Mouse (Mus musculus) midbrain, embryonic 16.5 days (tissue): ENCODE results near the gene Krtap6-2. TPM values are rescaled to one million over a fixed set of nuclear protein-coding genes. Genes with fewer than 3 reads are reported as not detected.

Experiments
- ATAC-seq: fragments of 200-750 bp; cut with Nextera tagmentation; 2 replicates; pipeline ENCODE4 v1.8.0; 2017; ENCODE audit warnings: moderate TSS enrichment
- H3K27ac ChIP-seq: fragments of 300-500 bp; sonication (generic); 2 replicates; pipeline ENCODE4 v1.5.1; 2014; ENCODE audit warnings: mild to moderate bottlenecking, low read length, mixed read lengths
- H3K27me3 ChIP-seq: fragments of 300-500 bp; sonication (generic); 2 replicates; pipeline ENCODE4 v1.6.1; 2014; ENCODE audit warnings: low read depth, low read length, mixed read lengths; ENCODE audit not compliant: control insufficient read depth, insufficient read depth
- H3K36me3 ChIP-seq: fragments of 300-500 bp; sonication (generic); 2 replicates; pipeline ENCODE4 v1.6.1; 2014; ENCODE audit warnings: mild to moderate bottlenecking, low read length, moderate library complexity, mixed read lengths; ENCODE audit not compliant: control insufficient read depth, insufficient read depth
- H3K4me1 ChIP-seq: fragments of 300-500 bp; sonication (generic); 2 replicates; pipeline ENCODE4 v1.6.1; 2014; ENCODE audit warnings: mild to moderate bottlenecking, low read length, mixed read lengths; ENCODE audit not compliant: control insufficient read depth, insufficient read depth
- H3K4me2 ChIP-seq: fragments of 300-500 bp; sonication (generic); 2 replicates; pipeline ENCODE4 v1.6.1; 2014; ENCODE audit warnings: mild to moderate bottlenecking, low read length, mixed read lengths
- H3K4me3 ChIP-seq: fragments of 300-500 bp; sonication (generic); 2 replicates; pipeline ENCODE4 v1.5.1; 2014; ENCODE audit warnings: low read depth, mild to moderate bottlenecking, low read length, moderate library complexity, mixed read lengths
- H3K9ac ChIP-seq: fragments of 300-500 bp; sonication (generic); 2 replicates; pipeline ENCODE4 v1.6.1; 2014; ENCODE audit warnings: low read depth, low read length, mixed read lengths
- H3K9me3 ChIP-seq: fragments of 300-500 bp; sonication (generic); replicated peaks from 2 replicates; pipeline ENCODE4 v1.6.1; 2014; ENCODE audit warnings: mild to moderate bottlenecking, low read length, mixed read lengths; ENCODE audit not compliant: control insufficient read depth, poor library complexity, severe bottlenecking
- WGBS: fragments of 180-500 bp; shearing (Covaris S2); extraction: QIAGEN DNeasy Blood & Tissue Kit; methylation state at CpG from one replicate; pipeline ENCODE4 v1.1.7; 2014; 5-methylcytosine and 5-hydroxymethylcytosine counted together
- polyA plus RNA-seq: library from polyadenylated mRNA; unstranded; fragments of >200 nt; fragmentation: Nextera tagmentation; extraction: Ambion mirVana; gene quantifications from 2 replicates; pipeline ENCODE4 v1.2.1, GENCODE M21; 2015

Gene Krtap6-2
- not detected in 2 replicates for polyA plus RNA-seq

DNA sequence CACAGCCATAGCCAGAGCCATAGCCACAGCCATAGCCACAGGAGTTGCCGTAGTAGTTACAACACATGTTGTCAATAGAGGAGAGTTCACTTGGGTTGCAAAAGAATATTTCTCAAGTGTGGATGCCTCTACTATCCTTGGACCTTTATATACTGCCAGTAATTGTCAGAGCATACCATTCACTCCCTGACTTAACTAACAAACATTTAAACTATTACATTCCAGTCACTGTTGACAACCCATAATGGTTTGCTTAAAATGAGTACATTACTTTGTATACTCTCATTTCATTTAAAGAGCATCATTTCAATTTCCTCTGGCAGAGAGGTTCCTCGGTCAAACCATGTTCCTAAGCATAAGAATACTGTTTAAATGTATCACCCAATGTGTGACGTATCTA, at the start of gene Krtap6-2:
Krtap6-2 (minus strand) TSS at position 101 of the 400 bp plus-strand sequence.
- no peak within 1 kb of the TSS for H3K4me2 ChIP-seq
- H3K36me3 ChIP-seq: no peaks in the 10 kb centered on the region
- no peak within 1 kb of the TSS for H3K27ac ChIP-seq
- H3K9ac ChIP-seq: no peak within 1 kb of the TSS
- no peak for ATAC-seq
- H3K4me3 ChIP-seq: no peak within 1 kb of the TSS
- 93% methylated on average over 3 of the region's 3 CpGs for WGBS
- no peaks in the 10 kb centered on the region for H3K27me3 ChIP-seq
- H3K9me3 ChIP-seq: no peaks in the 10 kb centered on the region
- no peaks in the 10 kb centered on the region for H3K4me1 ChIP-seq

- Histone ChIP-seq H3K9me3 (no peaks in the 10 kb centered on the region), H3K27ac (no peak overlapping the region), H3K9ac (no peak overlapping the region), H3K36me3 (no peaks in the 10 kb centered on the region), H3K4me3 (no peak overlapping the region), H3K4me2 (no peak overlapping the region), H3K4me1 (no peaks in the 10 kb centered on the region), H3K27me3 (no peaks in the 10 kb centered on the region)
- no peak for ATAC-seq
- 74% methylated on average over 5 of the region's 5 CpGs for WGBS
Observed at GRCm38 (mm10) chr16:89461189-89461588, 41.3 kb upstream of the Krtap6-2 start.

GRCm38 (mm10) chr16:89429586-89429985, 9.7 kb upstream of the Krtap6-2 start:
- 85% methylated on average over 2 of the region's 2 CpGs for WGBS
- Histone ChIP-seq H3K9me3 (no peaks in the 10 kb centered on the region), H3K4me3 (no peak overlapping the region), H3K36me3 (no peaks in the 10 kb centered on the region), H3K4me1 (no peaks in the 10 kb centered on the region), H3K4me2 (no peak overlapping the region), H3K9ac (no peak overlapping the region), H3K27me3 (no peaks in the 10 kb centered on the region), H3K27ac (no peak overlapping the region)
- no peak for ATAC-seq

DNA sequence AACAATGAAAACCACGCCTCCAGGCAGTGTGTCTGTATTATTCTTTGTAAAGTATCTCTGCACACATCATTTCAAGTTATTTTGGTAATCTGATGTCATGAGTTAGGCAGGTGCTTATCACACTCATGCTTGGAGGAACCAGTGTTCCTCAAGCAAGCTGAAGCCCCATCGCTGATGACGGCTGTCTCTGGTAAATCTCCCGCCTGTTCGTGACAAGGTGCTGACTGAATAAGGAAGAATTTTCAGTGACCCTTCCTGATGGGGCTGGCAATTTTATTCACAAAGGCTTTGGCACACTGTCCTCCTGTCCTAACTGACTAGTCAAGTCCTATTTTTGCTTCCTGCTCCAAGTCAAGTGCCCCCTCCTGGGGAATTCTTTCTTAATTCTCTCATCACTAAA, 5.4 kb upstream of the Krtap6-2 start:
- Histone ChIP-seq H3K9me3 (no peaks in the 10 kb centered on the region), H3K4me3 (no peak overlapping the region), H3K27me3 (no peaks in the 10 kb centered on the region), H3K4me1 (no peaks in the 10 kb centered on the region), H3K27ac (no peak overlapping the region), H3K9ac (no peak overlapping the region), H3K36me3 (no peaks in the 10 kb centered on the region), H3K4me2 (no peak overlapping the region)
- 91% methylated on average over 5 of the region's 5 CpGs for WGBS
- no peak for ATAC-seq

DNA sequence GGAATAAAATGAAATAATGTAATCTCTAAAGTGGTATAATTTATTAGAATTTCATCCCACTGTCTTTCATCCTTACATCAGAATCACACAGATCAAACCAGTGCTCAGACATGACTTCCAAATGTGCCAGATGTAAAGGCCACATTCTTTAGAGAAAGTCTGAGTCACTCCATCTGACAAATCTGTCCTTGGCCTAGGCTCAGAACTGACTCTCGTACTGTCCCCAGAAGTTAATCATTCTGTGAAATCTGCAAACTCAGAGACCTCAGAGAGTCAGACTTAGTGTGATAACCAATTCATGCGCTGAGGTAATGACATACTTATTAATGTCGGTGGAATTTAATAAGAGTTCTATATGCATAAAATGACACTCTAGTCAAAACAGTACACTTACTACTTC, 3.6 kb downstream of the Krtap6-2 start:
- ATAC-seq: no peak
- Histone ChIP-seq H3K36me3 (no peaks in the 10 kb centered on the region), H3K4me2 (no peak overlapping the region), H3K4me1 (no peaks in the 10 kb centered on the region), H3K27me3 (no peaks in the 10 kb centered on the region), H3K4me3 (no peak overlapping the region), H3K9ac (no peak overlapping the region), H3K27ac (no peak overlapping the region), H3K9me3 (no peaks in the 10 kb centered on the region)
- 89% methylated on average over 3 of the region's 3 CpGs for WGBS

- no peaks in the 10 kb centered on the region for H3K9me3 ChIP-seq
- no peaks in the 10 kb centered on the region for H3K4me1 ChIP-seq
- no peak overlapping the region for H3K4me2 ChIP-seq
- no peak overlapping the region for H3K9ac ChIP-seq
- 19% methylated on average over 5 of the region's 5 CpGs for WGBS
- H3K4me3 ChIP-seq: no peak overlapping the region
- H3K36me3 ChIP-seq: no peaks in the 10 kb centered on the region
- peak; percentile 8; the same call in 1 of the 2 replicates for ATAC-seq
- no peaks in the 10 kb centered on the region; the same call in 1 of the 2 replicates for H3K27me3 ChIP-seq
- no peak overlapping the region for H3K27ac ChIP-seq
Observed at GRCm38 (mm10) chr16:89410345-89411068, 9.4 kb downstream of the Krtap6-2 start.

DNA sequence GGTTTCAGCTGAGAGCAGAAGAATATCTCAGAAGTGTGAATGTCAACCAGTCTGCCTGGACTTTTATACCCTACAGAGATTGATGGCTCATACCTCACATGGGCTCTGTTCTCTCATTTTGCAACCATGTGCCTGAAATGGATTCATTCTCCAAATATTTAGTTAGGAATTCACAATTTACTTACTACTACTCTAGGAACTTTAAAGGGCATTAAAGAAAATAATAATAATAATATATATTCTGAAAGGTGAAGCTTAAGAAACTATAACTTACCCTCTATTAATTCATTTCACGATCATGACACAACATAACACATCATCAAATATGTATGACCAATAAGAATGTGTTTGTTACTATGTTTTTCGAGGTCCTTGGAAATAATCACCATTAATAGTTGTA, 16.1 kb downstream of the Krtap6-2 start, which contains the start of gene Krtap21-1:
Krtap21-1 (minus strand) TSS at position 101 of the 400 bp plus-strand sequence.
- Histone ChIP-seq H3K4me1 (no peaks in the 10 kb centered on the region), H3K9me3 (no peaks in the 10 kb centered on the region), H3K36me3 (no peaks in the 10 kb centered on the region), H3K27ac (no peak within 1 kb of the TSS), H3K27me3 (no peaks in the 10 kb centered on the region; the same call in 1 of the 2 replicates), H3K4me2 (no peak within 1 kb of the TSS), H3K9ac (no peak within 1 kb of the TSS), H3K4me3 (no peak within 1 kb of the TSS)
- no peak for ATAC-seq
- WGBS: 87% methylated on average over 2 of the region's 2 CpGs

- Histone ChIP-seq H3K9me3 (no peaks in the 10 kb centered on the region; the same call in 1 of the 2 replicates), H3K27ac (no peak overlapping the region), H3K4me3 (no peak overlapping the region), H3K9ac (no peak overlapping the region), H3K36me3 (no peaks in the 10 kb centered on the region), H3K4me1 (no peaks in the 10 kb centered on the region), H3K4me2 (no peak overlapping the region), H3K27me3 (no peaks in the 10 kb centered on the region)
- WGBS: 80% methylated on average over 2 of the region's 2 CpGs
- ATAC-seq: no peak
Observed at GRCm38 (mm10) chr16:89372734-89373461, 47.0 kb downstream of the Krtap6-2 start.
